Mouse (Mus musculus) urinary bladder, postnatal 36 days (tissue): ENCODE measurements at regions not wholly inside any gene's neighbourhood (a gene's known extent, or its start where the extent isn't known, plus 50 kb on each side); places are given as distances from the start of the nearest gene placed in this dataset.

Experiments
- DNase-seq, 2 experiments: peaks; one replicate each; pipeline ENCODE4 v3.0.0; 2022; ENCODE audit warnings: low spot score in 2 of 2, mixed read lengths in 1 of 2

GRCm38 (mm10) chr6:127379511-127379910 is 67.1 kb upstream of the Parp11 start:
- DNase-seq = peak in 1 of 2 experiments; percentile 48

- DNase-seq = no peak
These were observed 65.3 kb upstream of the Parp11 start for GRCm38 (mm10) chr6:127381148-127381888.

- DNase-seq = no peak
These were observed 55.2 kb upstream of the Parp11 start for GRCm38 (mm10) chr6:127391258-127392011.

- no peak for DNase-seq
These were observed 54.4 kb upstream of the Parp11 start for GRCm38 (mm10) chr6:127392012-127392798.

- DNase-seq = no peak
These were observed 53.9 kb upstream of the Parp11 start for GRCm38 (mm10) chr6:127392799-127393172.

GRCm38 (mm10) chr6:127393907-127394600 is 52.6 kb upstream of the Parp11 start:
- DNase-seq = no peak
